Mouse (Mus musculus) E14TG2a.4 (cell line): ENCODE measurements at regions not wholly inside any gene's neighbourhood (a gene's known extent, or its start where the extent isn't known, plus 50 kb on each side); places are given as distances from the start of the nearest gene placed in this dataset.

Experiments used
- CTCF ChIP-seq: conservative IDR thresholded peaks from 2 replicates; pipeline ENCODE4 v1.5.1; 2014; ENCODE audit warnings: low read length
- NANOG ChIP-seq: IDR thresholded peaks from 2 replicates; pipeline ENCODE4 v1.6.1; 2014; ENCODE audit warnings: borderline replicate concordance, low read length, mixed read lengths

GRCm38 (mm10) chr10:91284259-91284658 lies 103.1 kb upstream of the Tmpo start:
- peak; percentile 36 for TF ChIP-seq CTCF
- no peak for TF ChIP-seq NANOG
